Comparison of ENCODE assay signal across 16 mouse cellular contexts in the genomic region with DNA sequence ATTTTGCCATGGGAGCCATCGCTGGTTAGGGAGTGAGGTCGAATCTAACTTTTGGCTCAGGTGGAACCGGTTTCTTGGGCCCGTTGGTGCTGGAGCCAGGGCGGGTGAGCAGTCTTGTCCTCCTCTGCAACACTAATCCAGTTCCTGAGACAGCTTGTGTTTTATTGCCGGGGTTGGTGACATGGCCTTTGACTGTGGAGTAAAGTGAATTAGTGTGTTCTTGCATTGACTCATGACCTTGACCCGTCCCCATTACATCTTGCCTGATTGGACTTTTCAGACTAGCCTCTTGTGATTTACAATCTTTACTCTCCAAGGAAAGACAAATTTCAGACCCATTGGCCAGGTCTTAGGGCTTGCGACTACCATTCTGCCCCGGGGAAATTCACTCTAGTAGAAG.
DNase-seq lines count a peak whose midpoint lies in the region; TF ChIP-seq lines count a peak whose summit lies in the region.
"Had no signal": no experiment of that assay in that cellular context is flagged by ENCODE, and none has a peak within 500 bp of the region (broad histone marks: within the 10 kb centered on the region; RNA-seq: fewer than 3 reads in every experiment).

No protein-coding gene starts in this region.

- H3K4me1 ChIP-seq in kidney, adult 2 months (ENCODE audit: control insufficient read depth, insufficient read depth, low read length): no peaks in the 10 kb centered on the region
- H3K4me1 ChIP-seq in cerebellum, adult 2 months (ENCODE audit: control insufficient read depth, insufficient read depth, low read length): no peaks in the 10 kb centered on the region; the same call in 1 of the 2 replicates
- H3K4me1 ChIP-seq: embryonic facial prominence, embryonic 12.5 days; liver, embryonic 12.5 days had no signal

- no peaks in the 10 kb centered on the region for H3K27me3 ChIP-seq in kidney, adult 2 months (replicated peaks; ENCODE audit: control insufficient read depth, insufficient read depth, low read length)
- no peaks in the 10 kb centered on the region for H3K27me3 ChIP-seq in cerebellum, adult 2 months (ENCODE audit: control insufficient read depth, insufficient read depth, low read length)
- H3K27me3 ChIP-seq: embryonic facial prominence, embryonic 12.5 days; liver, embryonic 12.5 days had no signal

- peak; percentile 53 for DNase-seq in kidney, adult 2 months
- no peak for DNase-seq in kidney, adult 18-20 months
- peak; percentile 16 for DNase-seq in adrenal gland, postnatal 25 days
- peak; percentile 54 for DNase-seq in kidney, postnatal 10 days
- peak; percentile 8 for DNase-seq in yolk sac, embryonic 10.5 days (ENCODE audit: low spot score)
- DNase-seq in cerebellum, adult 2 months: no peak
- no peak for DNase-seq in cerebellum, adult 9-11 months
- DNase-seq: B cell, adult 2 months; cerebellum, adult 8-10 months; layer of hippocampus, postnatal 36 days; left cerebral cortex, postnatal 4 days; lung, embryonic 14.5 days; lung, postnatal 4 days; thymus, postnatal 4 days had no signal

- no peaks in the 10 kb centered on the region for H3K36me3 ChIP-seq in kidney, adult 2 months (ENCODE audit: control insufficient read depth, insufficient read depth, low read length)
- H3K36me3 ChIP-seq: embryonic facial prominence, embryonic 12.5 days; liver, embryonic 12.5 days had no signal

- no peak overlapping the region for H3K4me3 ChIP-seq in kidney, adult 2 months (ENCODE audit: insufficient read depth, low read depth, low read length)
- H3K4me3 ChIP-seq in cerebellum, adult 2 months (replicated peaks; ENCODE audit: insufficient read depth, low read depth, low read length): no peak overlapping the region
- H3K4me3 ChIP-seq: embryonic facial prominence, embryonic 12.5 days; liver, embryonic 12.5 days had no signal

- no peak for TF ChIP-seq POLR2A in kidney, adult 2 months (IDR thresholded peaks at IDR 0.05; ENCODE audit: low read depth, low read length)
- no peak for TF ChIP-seq POLR2A in cerebellum, adult 2 months (IDR thresholded peaks at IDR 0.05; ENCODE audit: borderline replicate concordance, insufficient read depth, low read length)

- no peak for TF ChIP-seq CTCF in kidney, adult 2 months (conservative IDR thresholded peaks at IDR 0.05; ENCODE audit: insufficient read depth, insufficient read length, low read depth, low read length)
- TF ChIP-seq CTCF in cerebellum, adult 2 months (IDR thresholded peaks at IDR 0.05; ENCODE audit: borderline replicate concordance, insufficient read depth, low read depth, low read length): no peak

- WGBS in kidney, adult 2 months: 43% methylated on average over 9 of the region's 9 CpGs
- WGBS in cerebellum, adult 2 months: 95% methylated on average over 9 of the region's 9 CpGs

- no peak overlapping the region for H3K27ac ChIP-seq in kidney, adult 2 months (ENCODE audit: insufficient read depth, low read depth, low read length)
- no peak overlapping the region for H3K27ac ChIP-seq in cerebellum, adult 2 months (ENCODE audit: insufficient read depth, low read length)
- H3K27ac ChIP-seq: embryonic facial prominence, embryonic 12.5 days; liver, embryonic 12.5 days had no signal

Comparison
In these comparisons a context has a peak if more than half of its experiments do, and no peak if none do; other contexts are left out.
1. DNase-seq: peak in kidney, adult 2 months (single experiment), adrenal gland, postnatal 25 days (single experiment), kidney, postnatal 10 days (single experiment) and yolk sac, embryonic 10.5 days (single experiment); none in kidney, adult 18-20 months (single experiment), cerebellum, adult 2 months (0 of 2) and cerebellum, adult 9-11 months (single experiment).